Mouse (Mus musculus) layer of hippocampus, adult 18-20 months (tissue): Measurements from ENCODE around the gene Psors1c2. TPM values are rescaled to one million over a fixed set of nuclear protein-coding genes. Genes with fewer than 3 reads are reported as not detected.
"Not testable (repeated sequence)": the region's sequence is repeated elsewhere in the genome, so short reads cannot be mapped to it uniquely, and the experiment has no call there.

ENCODE experiments used
- DNase-seq, 2 experiments: peaks; one replicate each; pipeline ENCODE4 v3.0.0; 2022; ENCODE audit warnings: low spot score in 2 of 2
- long read RNA-seq: library from polyadenylated mRNA; stranded (forward); transcript quantifications from one replicate; pipeline ENCODE4 v2.0.0, GENCODE M21; 2021
- total RNA-seq, 2 experiments: library from RNA; stranded (reverse); gene quantifications; 2 replicates each; pipeline ENCODE4 v1.2.3; 2021

Gene Psors1c2
- under 1 TPM; 0.41 to 0.79 TPM for total RNA-seq
- long read RNA-seq: 0 reads

GRCm38 (mm10) chr17:35532901-35533300, at the start of gene Psors1c2:
Gene Psors1c2 (plus strand): TSS chr17:35533201.
- no peak for DNase-seq

GRCm38 (mm10) chr17:35484066-35484465, 48.9 kb upstream of the Psors1c2 start:
- DNase-seq: peak; percentile 9 to 65

- DNase-seq: no peak
Measured at GRCm38 (mm10) chr17:35485702-35486101, 47.3 kb upstream of the Psors1c2 start.

GRCm38 (mm10) chr17:35486726-35487125, 46.3 kb upstream of the Psors1c2 start:
- no peak for DNase-seq

- DNase-seq: no peak
Measured at GRCm38 (mm10) chr17:35488041-35488440, 45.0 kb upstream of the Psors1c2 start.

- DNase-seq: no peak
Measured at GRCm38 (mm10) chr17:35490320-35490719, 42.7 kb upstream of the Psors1c2 start.

- DNase-seq: no peak
Measured at GRCm38 (mm10) chr17:35497124-35497523, 35.9 kb upstream of the Psors1c2 start.

- DNase-seq: no peak
Measured at GRCm38 (mm10) chr17:35502226-35502625, 30.8 kb upstream of the Psors1c2 start.

GRCm38 (mm10) chr17:35502762-35503161, 30.2 kb upstream of the Psors1c2 start:
- DNase-seq: no peak

- DNase-seq: no peak
Measured at GRCm38 (mm10) chr17:35503849-35504248, 29.2 kb upstream of the Psors1c2 start.

- DNase-seq: no peak
Measured at GRCm38 (mm10) chr17:35504628-35505481, 28.1 kb upstream of the Psors1c2 start.

- DNase-seq: no peak
Measured at GRCm38 (mm10) chr17:35505776-35506175, 27.2 kb upstream of the Psors1c2 start, which contains the start of gene Pou5f1. Gene Pou5f1 (plus strand): TSS chr17:35506018.

- no peak for DNase-seq
Measured at GRCm38 (mm10) chr17:35506881-35507280, 26.1 kb upstream of the Psors1c2 start.

GRCm38 (mm10) chr17:35507556-35508260, 25.3 kb upstream of the Psors1c2 start:
- no peak for DNase-seq

- DNase-seq: not testable (repeated sequence)
Measured at GRCm38 (mm10) chr17:35508279-35508678, 24.7 kb upstream of the Psors1c2 start.

GRCm38 (mm10) chr17:35509284-35509683, 23.7 kb upstream of the Psors1c2 start:
- DNase-seq: no peak

- DNase-seq: peak in 1 of 2 experiments; percentile 17
Measured at GRCm38 (mm10) chr17:35512916-35513626, 19.9 kb upstream of the Psors1c2 start.

GRCm38 (mm10) chr17:35513886-35514285, 19.1 kb upstream of the Psors1c2 start:
- DNase-seq: peak in 1 of 2 experiments; percentile 39

- no peak for DNase-seq
Measured at GRCm38 (mm10) chr17:35514756-35515155, 18.2 kb upstream of the Psors1c2 start.

GRCm38 (mm10) chr17:35515911-35516640, 16.9 kb upstream of the Psors1c2 start:
- DNase-seq: peak in 1 of 2 experiments; percentile 22
